Mouse (Mus musculus) heart, adult 2 months (tissue): Measurements from ENCODE around the gene 4930544D05Rik. TPM values are rescaled to one million over a fixed set of nuclear protein-coding genes. Genes with fewer than 3 reads are reported as not detected.
A peak's percentile ranks its signal among the peaks of the same experiment; 100 is the strongest.

ENCODE experiments used
- DNase-seq, 2 experiments: peaks; one replicate each; pipeline ENCODE4 v3.0.0; 2021
- H3K27ac ChIP-seq: fragments of 200-600 bp; 2 replicates; pipeline ENCODE4 v1.8.1; 2022
- H3K27me3 ChIP-seq: fragments of 200-500 bp; 2 replicates; pipeline ENCODE4 v1.6.1; 2012; ENCODE audit warnings: mild to moderate bottlenecking, low read length, inconsistent platforms, mixed read lengths; ENCODE audit not compliant: control insufficient read depth, insufficient read depth
- H3K36me3 ChIP-seq: fragments of 200-500 bp; 2 replicates; pipeline ENCODE4 v1.6.1; 2012; ENCODE audit warnings: low read length, inconsistent platforms; ENCODE audit not compliant: control insufficient read depth, insufficient read depth
- H3K4me1 ChIP-seq: fragments of 200-500 bp; 2 replicates; pipeline ENCODE4 v1.6.1; 2011; ENCODE audit warnings: low read length; ENCODE audit not compliant: control insufficient read depth, insufficient read depth
- H3K4me3 ChIP-seq: fragments of 200-600 bp; 2 replicates; pipeline ENCODE4 v1.8.1; 2022
- H3K79me2 ChIP-seq: fragments of 200-500 bp; replicated peaks from 2 replicates; pipeline ENCODE4 v1.6.1; 2012; ENCODE audit warnings: mild to moderate bottlenecking, inconsistent platforms, low read length, moderate library complexity, mixed read lengths; ENCODE audit not compliant: control insufficient read depth, insufficient read depth
- H3K9ac ChIP-seq: fragments of 200-500 bp; 2 replicates; pipeline ENCODE4 v1.6.1; 2012; ENCODE audit warnings: low read depth, mild to moderate bottlenecking, control low read depth, inconsistent platforms, low read length, mixed read lengths
- CTCF ChIP-seq: fragments of 200-600 bp; IDR thresholded peaks from 2 replicates; pipeline ENCODE4 v1.8.1; 2022; ENCODE audit warnings: antibody characterized with exemption, mild to moderate bottlenecking, moderate library complexity
- EP300 ChIP-seq: fragments of 200-500 bp; IDR thresholded peaks from 2 replicates; pipeline ENCODE4 v1.6.1; 2011; ENCODE audit warnings: low read depth, low read length, control low read depth; ENCODE audit not compliant: insufficient read depth
- POLR2A ChIP-seq: fragments of 200-500 bp; IDR thresholded peaks from 2 replicates; pipeline ENCODE4 v1.6.1; 2011; ENCODE audit warnings: mild to moderate bottlenecking, low read depth, low read length, control low read depth; ENCODE audit not compliant: insufficient read depth
- WGBS: fragments of 180-500 bp; shearing (Covaris S2); methylation state at CpG from one replicate; pipeline ENCODE4 v1.1.7; 2018; 5-methylcytosine and 5-hydroxymethylcytosine counted together
- intact Hi-C: fragments of 180-260 bp; cut with DNase I; formaldehyde crosslinking; loops from one replicate; pipeline ENCODE4 v1.15.1; 2025
- polyA plus RNA-seq: library from polyadenylated mRNA; depleted of rRNA; stranded (reverse); fragments of >200 nt; gene quantifications from 2 replicates; pipeline ENCODE4 v1.2.3, GENCODE M21; 2012
- total RNA-seq, 2 experiments: library from RNA; stranded (reverse); gene quantifications; 2 replicates each; pipeline ENCODE4 v1.2.3; 2021

4930544D05Rik gene
- total and polyA plus RNA-seq, 3 experiments, result 0.31 TPM; not detected in 2

GRCm38 (mm10) chr11:70649185-70649734 lies 33.6 kb downstream of the 4930544D05Rik start:
- no peak for TF ChIP-seq EP300
- no peak for TF ChIP-seq CTCF
- no peak for TF ChIP-seq POLR2A
- 71% methylated on average over 8 of the region's 8 CpGs for WGBS
- H3K27ac ChIP-seq, result no peak overlapping the region
- H3K27me3 ChIP-seq, result no peaks in the 10 kb centered on the region
- H3K79me2 ChIP-seq, result peaks cover 7% of the 10 kb centered on the region
- intact Hi-C loops, result loop anchor here (5.0 kb wide), 1 partner anchor 38 kb away; the partner anchor contains the start of gene Camta2
- peak in 1 of 2 experiments; percentile 20 for DNase-seq
- peaks cover 15% of the 10 kb centered on the region for H3K4me1 ChIP-seq
- H3K36me3 ChIP-seq, result peaks cover 32% of the 10 kb centered on the region
- no peak overlapping the region for H3K4me3 ChIP-seq
- H3K9ac ChIP-seq, result no peak overlapping the region

- Histone ChIP-seq H3K36me3 (peaks cover 29% of the 10 kb centered on the region), H3K27me3 (no peaks in the 10 kb centered on the region), H3K9ac (no peak overlapping the region), H3K4me3 (no peak overlapping the region), H3K79me2 (peaks cover 8% of the 10 kb centered on the region), H3K4me1 (peaks cover 13% of the 10 kb centered on the region), H3K27ac (no peak overlapping the region)
- TF ChIP-seq EP300 (no peak), POLR2A (0 out of 2 replicates have a peak, but pooled peaks have one; percentile 13)
- WGBS, result 54% methylated on average over 12 of the region's 12 CpGs
- DNase-seq, result peak; percentile 15 to 28
- intact Hi-C loops, result no loop called here
Observed at GRCm38 (mm10) chr11:70650322-70651175, 34.9 kb downstream of the 4930544D05Rik start.

- H3K9ac ChIP-seq, result no peak overlapping the region
- no peaks in the 10 kb centered on the region for H3K27me3 ChIP-seq
- intact Hi-C loops, result no loop called here
- H3K27ac ChIP-seq, result no peak overlapping the region
- H3K4me3 ChIP-seq, result no peak overlapping the region
- H3K36me3 ChIP-seq, result peaks cover 29% of the 10 kb centered on the region
- H3K4me1 ChIP-seq, result peaks cover 6% of the 10 kb centered on the region
- TF ChIP-seq POLR2A, result no peak
- TF ChIP-seq EP300, result 0 out of 2 replicates have a peak, but pooled peaks have one; percentile 6
- 21% methylated on average over 2 of the region's 2 CpGs for WGBS
- H3K79me2 ChIP-seq, result peaks cover 8% of the 10 kb centered on the region
- peak; percentile 18 to 23 for DNase-seq
Observed at GRCm38 (mm10) chr11:70651391-70651790, 35.7 kb downstream of the 4930544D05Rik start.

- 26% methylated on average over 12 of the region's 12 CpGs for WGBS
- intact Hi-C loops, result no loop called here
Observed at GRCm38 (mm10) chr11:70652029-70652883, 36.6 kb downstream of the 4930544D05Rik start.

GRCm38 (mm10) chr11:70652884-70653344 lies 37.3 kb downstream of the 4930544D05Rik start:
- DNase-seq, result peak in 1 of 2 experiments; percentile 4
- Histone ChIP-seq H3K79me2 (peaks cover 5% of the 10 kb centered on the region), H3K9ac (peak overlapping the region; percentile 15; the same call in 1 of the 2 replicates), H3K4me3 (peak overlapping the region; percentile 100), H3K4me1 (peaks cover 5% of the 10 kb centered on the region), H3K27ac (peak overlapping the region; percentile 99), H3K36me3 (peaks cover 29% of the 10 kb centered on the region), H3K27me3 (no peaks in the 10 kb centered on the region)
- TF ChIP-seq CTCF, result no peak
- no peak for TF ChIP-seq EP300
- no peak for TF ChIP-seq POLR2A
- intact Hi-C loops, result no loop called here
- WGBS, result 17% methylated on average over 6 of the region's 6 CpGs

More at GRCm38 (mm10) chr11:70652029-70652883, 36.6 kb downstream of the 4930544D05Rik start:
- peaks cover 6% of the 10 kb centered on the region for H3K4me1 ChIP-seq
- no peaks in the 10 kb centered on the region for H3K27me3 ChIP-seq
- H3K9ac ChIP-seq, result no peak overlapping the region
- peaks cover 29% of the 10 kb centered on the region for H3K36me3 ChIP-seq
- H3K27ac ChIP-seq, result peak overlapping the region; percentile 99
- peaks cover 8% of the 10 kb centered on the region for H3K79me2 ChIP-seq
- TF ChIP-seq POLR2A (no peak; the same call in 1 of the 2 replicates), EP300 (no peak), CTCF (no peak)
- peak; percentile 16 to 26 for DNase-seq
- H3K4me3 ChIP-seq, result peak overlapping the region; percentile 100
